Mouse (Mus musculus) CH12.LX (cell line): ENCODE results near the gene Shroom1.

Source experiments
- CTCF ChIP-seq, 2 experiments: IDR thresholded peaks in 1 of 2; conservative IDR thresholded peaks in 1 of 2; 2 replicates each; pipeline ENCODE4 v1.5.1; 2011 to 2012; ENCODE audit warnings: low read depth in 2 of 2, low read length in 2 of 2, improper control_type of control experiment in 1 of 2, inconsistent platforms in 1 of 2, mild to moderate bottlenecking in 1 of 2, moderate library complexity in 1 of 2
- ZNF384 ChIP-seq: IDR thresholded peaks from 2 replicates; pipeline ENCODE4 v1.6.1; 2012; ENCODE audit warnings: low read depth, low read length, improper control_type of control experiment, inconsistent platforms

GRCm38 (mm10) chr11:53458996-53459395 is 2.0 kb downstream of the Shroom1 start:
- TF ChIP-seq CTCF (conservative IDR thresholded peaks at IDR 0.05 in 1 of 2, IDR thresholded peaks at IDR 0.05 in 1 of 2; ENCODE audit: low read depth in 2 of 2, low read length in 2 of 2): no peak
- TF ChIP-seq ZNF384: no peak
